In the genomic region with DNA sequence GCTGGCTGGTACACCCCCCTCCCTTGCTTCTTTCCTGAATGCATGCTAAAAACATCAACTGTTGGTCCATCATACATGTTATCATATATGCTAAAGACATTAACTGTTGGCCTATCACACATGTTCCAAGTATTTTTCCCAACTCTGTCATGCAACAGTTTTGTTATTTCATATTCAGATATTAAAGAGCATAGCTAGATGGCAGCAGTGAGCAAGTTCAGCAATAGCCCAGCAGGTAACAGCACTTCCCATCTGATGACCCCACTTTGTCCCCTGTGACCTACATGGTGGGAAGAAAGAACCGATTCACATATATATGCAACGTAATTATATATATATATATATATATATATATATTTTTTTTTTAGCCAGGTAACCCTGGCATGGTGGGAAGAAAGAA, we compare ENCODE assay signal across 8 mouse cellular contexts.
A peak's percentile ranks its signal among the peaks of the same experiment; 100 is the strongest.
DNase-seq lines count a peak whose midpoint lies in the region; TF ChIP-seq lines count a peak whose summit lies in the region.

No protein-coding gene starts in this region.

- H3K9me3 ChIP-seq in heart, embryonic 10.5 days, result no peaks in the 10 kb centered on the region

- TF ChIP-seq CTCF in lung, adult 2 months (IDR thresholded peaks at IDR 0.05; ENCODE audit: insufficient read depth, low read length), result peak; percentile 64

- peaks cover 27% of the 10 kb centered on the region for H3K36me3 ChIP-seq in heart, embryonic 10.5 days

- peaks cover 6% of the 10 kb centered on the region; the same call in 1 of the 2 replicates for H3K4me1 ChIP-seq in heart, embryonic 10.5 days
- 0 out of 2 replicates have a peak, but pooled peaks cover 5% of the 10 kb centered on the region for H3K4me1 ChIP-seq in lung, adult 2 months (ENCODE audit: control insufficient read depth, insufficient read depth, low read length)

- TF ChIP-seq POLR2A in lung, adult 2 months (IDR thresholded peaks at IDR 0.05; ENCODE audit: borderline replicate concordance, extremely low read depth, low read depth, low read length), result no peak

- DNase-seq in heart, adult 8-10 months (ENCODE audit: low spot score), result peak; percentile 50
- DNase-seq in heart, embryonic 10.5 days (ENCODE audit: low spot score), result no peak
- DNase-seq in thymus, postnatal 14 days, result peak; percentile 24
- DNase-seq in thymus, postnatal 36 days, result no peak
- DNase-seq in cerebellum, adult 8-10 months, result peak; percentile 60
- DNase-seq in lung, adult 2 months, result no peak
- DNase-seq in right cerebral cortex, adult 18-20 months, result no peak
- DNase-seq in spleen, adult 12 weeks (ENCODE audit: low spot score), result no peak

- H3K4me3 ChIP-seq in heart, embryonic 10.5 days, result no peak overlapping the region
- H3K4me3 ChIP-seq in lung, adult 2 months (replicated peaks; ENCODE audit: extremely low read depth, low read depth, low read length), result no peak overlapping the region

- no peak overlapping the region for H3K27ac ChIP-seq in heart, embryonic 10.5 days

- no peaks in the 10 kb centered on the region for H3K27me3 ChIP-seq in heart, embryonic 10.5 days (ENCODE audit: insufficient read depth, poor library complexity, severe bottlenecking)

- 54% methylated on average over 2 of the region's 2 CpGs for WGBS in heart, embryonic 10.5 days
- 25% methylated on average over 2 of the region's 2 CpGs for WGBS in lung, adult 2 months

Comparison
In these comparisons a context has a peak if more than half of its experiments do, and no peak if none do; other contexts are left out.
1. DNase-seq: peak in heart, adult 8-10 months (single experiment), thymus, postnatal 14 days (single experiment) and cerebellum, adult 8-10 months (single experiment); none in heart, embryonic 10.5 days (single experiment), thymus, postnatal 36 days (0 of 2), lung, adult 2 months (single experiment), right cerebral cortex, adult 18-20 months (single experiment) and spleen, adult 12 weeks (single experiment).